Mouse (Mus musculus) right cerebral cortex, postnatal 10 days (tissue): ENCODE results near the gene Lypd3.
"Not testable (repeated sequence)": the region's sequence is repeated elsewhere in the genome, so short reads cannot be mapped to it uniquely, and the experiment has no call there.

ENCODE experiments used
- DNase-seq, 2 experiments: peaks; one replicate each; pipeline ENCODE4 v3.0.0; 2021; ENCODE audit warnings: low spot score in 2 of 2

The Lypd3 gene

DNA sequence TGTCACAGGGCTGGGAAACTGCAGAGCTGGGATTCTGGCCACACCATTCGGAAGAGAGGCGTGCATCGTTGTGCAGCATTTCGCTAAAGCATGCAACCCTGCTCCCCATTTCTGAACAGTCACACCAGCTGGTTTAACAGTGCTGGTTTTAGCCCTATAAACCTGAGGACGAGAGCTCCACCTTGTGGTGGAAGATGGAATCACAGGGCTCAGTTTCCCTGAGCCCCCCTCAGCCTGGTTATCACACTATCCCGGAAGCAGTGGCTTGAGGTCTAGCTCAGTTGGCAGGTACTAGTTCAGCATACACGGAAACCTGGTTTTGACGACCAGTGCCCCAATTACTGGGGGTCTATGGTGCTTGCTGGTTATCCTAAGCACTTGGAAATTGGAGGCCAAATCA, 26.2 kb downstream of the Lypd3 start:
- DNase-seq, result peak; percentile 52 to 72

DNA sequence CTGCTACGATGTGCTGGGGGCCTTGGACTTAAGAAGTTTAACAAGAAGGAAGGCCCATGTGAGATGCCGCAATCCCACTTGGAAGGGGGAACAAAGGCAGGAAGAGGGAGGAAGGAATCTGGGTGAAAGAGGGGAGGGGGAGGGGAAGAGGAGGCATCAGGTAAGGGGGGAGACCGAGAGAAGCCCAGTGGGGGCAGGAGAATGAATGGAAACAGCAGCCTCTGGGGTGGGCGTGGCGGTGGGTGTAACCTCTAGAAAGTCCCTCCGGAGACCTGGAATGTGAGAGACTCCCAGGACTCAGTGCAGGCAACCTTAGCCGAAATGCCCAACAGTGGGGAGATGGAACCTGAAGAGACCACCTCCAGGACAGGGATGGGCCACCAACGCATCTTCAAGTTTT, 28.0 kb downstream of the Lypd3 start:
- DNase-seq, result no peak

DNA sequence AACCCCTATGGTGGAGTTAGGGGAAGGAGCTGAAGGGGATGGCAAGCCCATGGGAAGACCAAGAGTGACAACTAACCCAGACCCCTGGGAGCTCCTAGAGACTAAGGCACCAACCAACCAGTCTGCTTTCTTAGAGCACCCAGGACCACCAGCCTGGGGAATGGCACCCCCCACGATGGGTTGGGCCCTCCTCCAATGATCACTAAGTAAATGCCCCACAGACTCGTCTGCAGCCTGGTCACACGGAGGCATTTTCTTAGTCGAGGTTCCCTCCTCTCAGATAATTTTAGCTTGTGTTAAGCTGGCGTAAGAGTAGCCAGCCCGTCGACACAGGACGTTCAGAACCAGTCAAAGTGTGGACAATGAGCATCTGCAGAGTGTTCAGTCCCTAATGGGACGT, 28.6 kb downstream of the Lypd3 start:
- DNase-seq, result no peak

DNA sequence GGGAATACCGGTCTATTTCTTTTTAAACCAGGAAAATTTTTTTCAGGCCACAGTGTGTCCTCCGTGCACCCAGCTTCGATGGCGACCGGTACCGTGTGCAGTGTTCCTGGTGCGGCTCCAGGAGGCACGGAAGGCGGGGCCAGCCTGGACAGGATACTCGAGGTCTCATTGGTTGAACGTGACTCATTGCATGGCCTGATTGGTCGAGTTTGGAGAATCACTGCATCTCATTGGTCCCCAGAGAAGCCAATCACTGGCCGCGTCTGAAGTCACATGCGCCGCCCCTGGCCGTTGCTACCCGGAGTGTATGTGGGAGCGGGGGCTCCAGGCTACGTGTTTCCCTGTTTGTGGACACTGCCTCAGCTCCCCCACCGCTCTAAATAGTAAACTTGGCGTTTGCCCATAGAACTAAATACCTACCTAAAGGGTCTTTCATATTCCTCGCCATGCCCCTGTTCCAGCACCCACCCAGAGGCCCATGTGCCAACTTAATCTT, 35.6 kb downstream of the Lypd3 start:
- no peak for DNase-seq

DNA sequence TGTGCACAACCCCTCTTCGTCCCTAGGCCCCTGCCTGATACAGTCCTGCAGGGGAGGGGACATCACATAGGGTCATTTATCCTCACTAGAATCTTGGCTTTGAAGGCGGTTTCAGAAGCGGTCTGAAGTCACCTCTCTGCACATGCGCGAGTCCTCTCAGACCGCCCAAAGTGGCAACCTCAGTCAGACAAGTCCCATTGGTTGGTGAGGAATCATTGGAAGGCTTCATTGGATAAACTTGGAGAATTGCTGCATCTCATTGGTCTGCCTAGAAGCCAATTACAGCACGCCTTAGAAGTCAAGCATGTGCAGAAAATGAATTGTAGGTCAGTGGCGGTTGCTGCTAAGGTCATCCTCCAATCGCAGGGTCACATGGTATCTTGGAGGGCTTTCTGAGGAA, 40.2 kb downstream of the Lypd3 start, which contains the start of gene Tex101:
Gene Tex101 (minus strand): TSS at position 101 of the 400 bp plus-strand sequence.
- no peak for DNase-seq

DNA sequence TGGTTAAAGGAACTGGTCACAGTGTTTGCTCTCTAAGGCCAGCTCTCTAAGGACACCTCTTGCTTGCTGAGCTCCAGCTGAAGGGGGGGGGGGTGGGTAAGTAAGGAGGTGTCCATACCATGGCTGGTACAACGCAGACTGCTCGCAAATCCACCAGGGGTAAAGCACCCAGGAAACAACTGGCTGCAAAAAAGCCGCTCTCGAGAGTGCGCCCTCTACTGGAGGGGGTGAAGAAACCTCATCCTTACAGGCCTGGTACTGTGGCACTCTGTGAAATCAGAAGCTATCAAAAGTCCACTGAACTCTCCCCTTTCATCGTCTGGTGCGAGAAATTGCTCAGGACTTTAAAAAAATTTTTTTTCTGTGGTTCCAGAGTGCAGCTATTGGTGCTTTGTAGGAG, 47.8 kb downstream of the Lypd3 start:
- DNase-seq, result not testable (repeated sequence)

DNA sequence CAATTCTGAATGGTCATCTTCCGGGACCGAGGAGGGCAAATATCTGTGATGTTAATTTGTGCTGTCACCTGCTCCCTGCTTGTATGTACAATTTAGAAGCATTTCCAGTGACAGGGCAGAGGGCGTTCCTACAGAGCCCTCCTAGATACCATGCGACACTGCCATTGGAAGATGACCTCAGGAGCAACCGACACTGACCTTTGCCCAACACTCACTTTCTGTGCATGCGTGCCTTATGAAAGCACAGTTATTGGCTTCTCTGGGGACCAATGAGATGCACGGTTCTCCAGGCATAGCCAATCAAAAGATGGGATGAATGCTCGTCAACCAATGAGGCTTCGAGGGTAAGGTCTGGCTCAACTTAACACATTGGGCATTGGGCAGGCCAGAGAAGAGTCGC, 51.2 kb downstream of the Lypd3 start:
- DNase-seq, result not testable (repeated sequence)
